Mouse (Mus musculus): ENCODE results near the gene Tgif1. TPM values are rescaled to one million over a fixed set of nuclear protein-coding genes. Genes with fewer than 3 reads are reported as not detected.
"Not testable (repeated sequence)": the region's sequence is repeated elsewhere in the genome, so short reads cannot be mapped to it uniquely, and the experiment has no call there.

Gene Tgif1
- total and polyA plus RNA-seq, 2 experiments from 2014 or later = 3.5 to 5.2 TPM

DNA sequence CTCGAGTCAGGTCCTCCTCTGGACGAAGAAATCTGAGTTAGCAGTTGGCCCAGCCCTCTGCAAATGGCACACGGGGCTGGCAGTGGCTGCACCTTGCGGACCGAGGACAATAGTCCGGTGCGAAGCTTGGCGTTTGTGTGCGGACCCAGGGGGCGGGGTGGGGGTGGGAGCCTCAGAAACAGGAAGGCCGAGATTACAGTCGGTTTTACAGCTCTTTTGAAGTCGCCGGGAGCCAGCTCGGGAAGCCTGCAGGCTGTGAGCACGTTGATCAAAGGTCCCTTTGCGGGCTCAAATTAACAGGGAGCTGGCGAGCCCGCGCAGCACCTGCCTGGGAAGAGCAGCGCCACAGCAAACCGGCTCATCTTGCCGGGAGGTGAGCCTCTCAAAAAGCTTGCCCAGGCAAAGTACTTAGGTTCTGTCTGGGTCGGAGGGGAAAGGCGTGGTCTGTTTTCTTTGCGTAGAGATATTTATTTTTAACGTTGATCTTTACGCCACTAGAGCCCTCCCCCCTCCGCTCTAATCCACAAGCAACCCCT, 18.8 kb downstream of the Tgif1 start:
- Histone ChIP-seq H3K27me3 (ENCODE audit: insufficient read depth, low read length) (no peaks in the 10 kb centered on the region), H3K27ac (ENCODE audit: low read depth, low read length) (no peak overlapping the region), H3K4me2 (ENCODE audit: low read depth) (peak overlapping the region; percentile 88), H3K4me3 (ENCODE audit: low read depth, low read length) (peak overlapping the region; percentile 46), H3K9ac (peak overlapping the region; percentile 50), H3K36me3 (ENCODE audit: insufficient read depth) (no peaks in the 10 kb centered on the region), H3K4me1 (ENCODE audit: insufficient read depth) (0 out of 2 replicates have a peak, but pooled peaks cover 6% of the 10 kb centered on the region), H3K9me3 (ENCODE audit: low read length) (no peaks in the 10 kb centered on the region)
- no peak for TF ChIP-seq CTCF (IDR thresholded peaks at IDR 0.05; ENCODE audit: low read depth)
- peak; percentile 47 for ATAC-seq
- DNase-seq = peak; percentile 33
- WGBS = 2% methylated on average over 29 of the region's 29 CpGs

DNA sequence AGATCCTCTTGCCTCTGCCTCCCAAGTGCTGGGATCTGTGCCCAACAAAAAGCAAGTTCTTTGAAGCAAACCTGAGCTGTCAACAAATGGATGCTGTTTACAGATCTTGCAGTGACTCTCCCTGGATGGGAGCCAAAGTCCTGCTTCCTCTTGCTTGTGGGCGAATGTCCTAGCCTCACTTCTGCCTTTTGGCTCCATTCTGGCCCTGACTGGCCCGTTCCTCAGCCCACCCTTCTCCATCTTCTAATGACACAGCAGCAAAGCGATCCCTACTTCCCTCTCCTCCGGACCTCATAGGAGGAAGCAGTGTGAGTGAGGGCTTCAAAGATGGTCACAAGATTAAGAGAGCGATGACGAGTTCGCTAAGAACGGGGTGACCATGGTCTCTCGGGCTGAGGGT, 20.8 kb downstream of the Tgif1 start:
- DNase-seq (no peak), ATAC-seq (no peak)
- no peak overlapping the region for H3K4me3 ChIP-seq (ENCODE audit: low read depth, low read length)

DNA sequence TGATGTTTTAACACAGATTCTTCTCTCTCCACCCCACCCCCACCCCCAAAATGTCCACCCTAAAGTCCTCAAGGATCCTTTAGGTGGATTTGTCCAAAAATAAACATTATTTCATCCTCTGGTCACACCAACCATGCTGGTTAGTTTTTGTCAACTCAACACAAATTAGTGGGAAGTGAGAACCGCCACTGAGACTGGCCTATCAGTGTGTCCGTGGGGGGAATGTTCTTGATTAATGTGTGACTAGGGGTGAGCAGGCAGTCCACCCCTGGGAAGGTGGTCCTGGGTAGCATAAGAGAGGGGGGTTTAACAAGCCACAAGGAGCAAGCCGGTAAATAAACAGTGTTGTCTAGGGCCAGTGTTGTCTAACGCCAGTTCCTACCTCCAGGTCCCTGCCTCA, 21.8 kb downstream of the Tgif1 start:
- Histone ChIP-seq H3K4me2 (ENCODE audit: low read depth) (no peak overlapping the region), H3K27me3 (ENCODE audit: insufficient read depth, low read length) (no peaks in the 10 kb centered on the region), H3K4me3 (ENCODE audit: low read depth, low read length) (no peak overlapping the region), H3K4me1 (ENCODE audit: insufficient read depth) (0 out of 2 replicates have a peak, but pooled peaks cover 6% of the 10 kb centered on the region), H3K36me3 (ENCODE audit: insufficient read depth) (no peaks in the 10 kb centered on the region), H3K9me3 (ENCODE audit: low read length) (no peaks in the 10 kb centered on the region), H3K9ac (no peak overlapping the region), H3K27ac (ENCODE audit: low read depth, low read length) (no peak overlapping the region)
- no peak for TF ChIP-seq CTCF (IDR thresholded peaks at IDR 0.05; ENCODE audit: low read depth)
- no peak for ATAC-seq
- 90% methylated on average over 4 of the region's 4 CpGs for whole genome bisulfite sequencing
- DNase-seq = no peak

More for the DNA sequence above, 20.8 kb downstream of the Tgif1 start:
- Histone ChIP-seq H3K9ac (no peak overlapping the region), H3K4me1 (ENCODE audit: insufficient read depth) (0 out of 2 replicates have a peak, but pooled peaks cover 6% of the 10 kb centered on the region), H3K27me3 (ENCODE audit: insufficient read depth, low read length) (no peaks in the 10 kb centered on the region), H3K27ac (ENCODE audit: low read depth, low read length) (no peak overlapping the region), H3K4me2 (ENCODE audit: low read depth) (no peak overlapping the region), H3K9me3 (ENCODE audit: low read length) (no peaks in the 10 kb centered on the region), H3K36me3 (ENCODE audit: insufficient read depth) (no peaks in the 10 kb centered on the region)
- TF ChIP-seq CTCF (IDR thresholded peaks at IDR 0.05; ENCODE audit: low read depth) = no peak
- WGBS = 90% methylated on average over 9 of the region's 9 CpGs

DNA sequence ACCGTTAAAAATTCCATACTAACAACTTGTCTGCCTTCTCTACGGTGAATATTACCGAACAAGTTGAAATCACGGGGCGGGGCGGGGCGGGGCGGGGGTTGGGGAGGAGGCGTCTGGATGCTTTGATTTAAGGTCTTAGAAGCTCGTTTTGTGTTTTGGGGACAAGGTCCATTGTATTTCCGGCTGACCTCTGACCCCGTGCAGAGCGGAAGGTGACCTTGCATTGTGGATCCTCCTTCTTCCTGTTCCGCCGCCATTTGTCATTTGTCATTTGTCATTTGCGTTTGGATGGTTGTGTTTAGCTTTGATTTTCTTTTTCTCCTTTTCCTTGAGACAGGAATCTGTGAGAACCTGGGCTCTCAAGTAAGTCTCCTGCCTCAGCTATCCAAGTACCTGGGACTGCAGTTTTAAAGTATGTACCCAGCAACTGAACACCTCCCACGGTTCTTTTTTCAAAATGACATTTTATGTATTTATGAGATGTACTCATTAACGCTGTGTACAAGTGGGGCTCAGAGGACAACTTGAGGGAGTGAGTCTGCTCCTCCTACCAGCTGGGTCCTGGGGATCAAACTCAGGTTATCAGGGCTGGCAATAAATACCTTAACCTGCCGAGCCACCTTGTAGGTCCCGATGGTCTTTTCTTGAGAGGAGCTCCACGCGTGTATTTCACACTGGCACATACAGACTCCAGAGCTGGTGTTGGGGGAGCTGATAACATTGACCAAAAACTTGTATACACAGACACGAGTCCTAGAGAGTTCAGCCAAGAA, 23.2 kb downstream of the Tgif1 start:
- Histone ChIP-seq H3K27me3 (ENCODE audit: insufficient read depth, low read length) (no peaks in the 10 kb centered on the region), H3K9me3 (ENCODE audit: low read length) (no peaks in the 10 kb centered on the region)
- TF ChIP-seq CTCF (IDR thresholded peaks at IDR 0.05; ENCODE audit: low read depth) = no peak

DNA sequence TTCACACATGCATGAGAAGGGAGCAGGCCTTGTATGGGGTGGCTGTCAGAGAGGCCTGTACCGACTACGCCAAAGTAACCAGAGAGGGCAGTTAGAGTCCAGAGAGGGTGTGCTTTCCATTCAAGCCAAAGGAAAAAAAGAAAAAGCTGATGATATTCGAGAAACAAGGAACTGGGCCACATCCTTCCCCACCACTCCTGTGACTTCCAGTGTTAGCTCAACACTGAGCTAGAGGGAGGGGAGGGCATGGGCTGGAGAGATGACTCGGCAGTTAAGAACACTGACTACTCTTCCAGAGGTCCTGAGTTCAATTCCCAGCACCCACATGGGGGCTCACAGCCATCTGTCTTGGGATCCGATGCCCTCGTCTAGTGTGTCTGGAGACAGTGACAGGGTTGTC, 24.1 kb downstream of the Tgif1 start:
- Histone ChIP-seq H3K27ac (ENCODE audit: low read depth, low read length) (no peak overlapping the region), H3K27me3 (ENCODE audit: insufficient read depth, low read length) (no peaks in the 10 kb centered on the region), H3K36me3 (ENCODE audit: insufficient read depth) (no peaks in the 10 kb centered on the region), H3K4me1 (ENCODE audit: insufficient read depth) (no peaks in the 10 kb centered on the region), H3K9me3 (ENCODE audit: low read length) (no peaks in the 10 kb centered on the region), H3K4me3 (ENCODE audit: low read depth, low read length) (no peak overlapping the region), H3K4me2 (ENCODE audit: low read depth) (no peak overlapping the region), H3K9ac (no peak overlapping the region)
- no peak for TF ChIP-seq CTCF (IDR thresholded peaks at IDR 0.05; ENCODE audit: low read depth)
- ATAC-seq = no peak
- no peak for DNase-seq
- 93% methylated on average over 6 of the region's 6 CpGs for WGBS

More for the DNA sequence above, 23.2 kb downstream of the Tgif1 start:
- H3K27ac ChIP-seq (ENCODE audit: low read depth, low read length) = no peak overlapping the region
- H3K4me3 ChIP-seq (ENCODE audit: low read depth, low read length) = no peak overlapping the region
- 0 out of 2 replicates have a peak, but pooled peaks cover 5% of the 10 kb centered on the region for H3K4me1 ChIP-seq (ENCODE audit: insufficient read depth)
- H3K4me2 ChIP-seq (ENCODE audit: low read depth) = no peak overlapping the region
- DNase-seq = no peak
- no peak overlapping the region for H3K9ac ChIP-seq
- WGBS = 88% methylated on average over 23 of the region's 23 CpGs
- no peak for ATAC-seq
- no peaks in the 10 kb centered on the region for H3K36me3 ChIP-seq (ENCODE audit: insufficient read depth)

DNA sequence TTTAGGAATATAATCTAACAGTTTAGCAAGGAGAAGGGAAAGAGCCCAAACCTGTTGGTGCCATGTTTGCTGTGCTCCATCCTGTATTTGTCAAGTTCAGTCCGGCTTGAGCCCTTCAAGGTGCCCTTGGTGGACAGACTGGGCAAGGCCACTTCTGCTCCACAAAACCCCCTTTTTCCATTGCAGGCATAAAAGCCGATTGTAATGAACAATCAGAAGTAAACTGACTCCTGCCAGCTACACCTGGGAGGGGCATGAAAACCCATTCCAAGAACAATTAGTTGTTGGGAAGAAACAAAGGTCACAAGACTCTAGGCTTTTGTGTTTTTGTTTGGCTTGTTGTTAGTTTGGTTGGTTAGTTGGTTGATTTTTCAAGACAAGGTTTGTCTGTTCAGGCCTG, 24.8 kb downstream of the Tgif1 start:
- ATAC-seq (no peak), DNase-seq (no peak)
- Histone ChIP-seq H3K4me2 (ENCODE audit: low read depth) (no peak overlapping the region), H3K27me3 (ENCODE audit: insufficient read depth, low read length) (no peaks in the 10 kb centered on the region), H3K4me1 (ENCODE audit: insufficient read depth) (no peaks in the 10 kb centered on the region), H3K9me3 (ENCODE audit: low read length) (no peaks in the 10 kb centered on the region), H3K36me3 (ENCODE audit: insufficient read depth) (no peaks in the 10 kb centered on the region), H3K27ac (ENCODE audit: low read depth, low read length) (no peak overlapping the region), H3K4me3 (ENCODE audit: low read depth, low read length) (no peak overlapping the region), H3K9ac (no peak overlapping the region)
- no peak for TF ChIP-seq CTCF (IDR thresholded peaks at IDR 0.05; ENCODE audit: low read depth)
- WGBS = 81% methylated on average over 2 of the region's 2 CpGs

DNA sequence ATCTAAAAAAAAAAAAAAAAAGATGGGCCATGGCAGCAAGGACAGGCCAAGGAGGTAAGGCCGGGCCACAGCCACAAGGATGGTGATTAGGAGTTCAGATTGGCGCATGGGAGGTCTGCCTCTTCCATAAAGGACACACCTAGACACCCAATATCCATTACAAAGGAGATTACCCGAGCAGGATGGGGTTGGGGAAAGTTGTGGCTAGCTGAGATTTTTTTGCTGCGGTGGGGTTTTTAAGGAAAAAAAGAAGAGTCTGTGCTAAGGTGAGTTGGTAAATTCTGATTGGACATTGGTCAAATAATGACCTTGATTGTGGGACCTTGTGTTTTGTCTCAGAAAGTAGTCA, 25.2 kb downstream of the Tgif1 start:
- Histone ChIP-seq H3K4me1 (ENCODE audit: insufficient read depth) (no peaks in the 10 kb centered on the region), H3K4me3 (ENCODE audit: low read depth, low read length) (no peak overlapping the region), H3K27ac (ENCODE audit: low read depth, low read length) (no peak overlapping the region), H3K36me3 (ENCODE audit: insufficient read depth) (0 out of 2 replicates have a peak, but pooled peaks cover 3% of the 10 kb centered on the region), H3K27me3 (ENCODE audit: insufficient read depth, low read length) (no peaks in the 10 kb centered on the region), H3K9me3 (ENCODE audit: low read length) (no peaks in the 10 kb centered on the region), H3K9ac (no peak overlapping the region), H3K4me2 (ENCODE audit: low read depth) (no peak overlapping the region)
- DNase-seq (no peak), ATAC-seq (no peak)
- TF ChIP-seq CTCF (IDR thresholded peaks at IDR 0.05; ENCODE audit: low read depth) = no peak
- 82% methylated on average over 4 of the region's 4 CpGs for WGBS

DNA sequence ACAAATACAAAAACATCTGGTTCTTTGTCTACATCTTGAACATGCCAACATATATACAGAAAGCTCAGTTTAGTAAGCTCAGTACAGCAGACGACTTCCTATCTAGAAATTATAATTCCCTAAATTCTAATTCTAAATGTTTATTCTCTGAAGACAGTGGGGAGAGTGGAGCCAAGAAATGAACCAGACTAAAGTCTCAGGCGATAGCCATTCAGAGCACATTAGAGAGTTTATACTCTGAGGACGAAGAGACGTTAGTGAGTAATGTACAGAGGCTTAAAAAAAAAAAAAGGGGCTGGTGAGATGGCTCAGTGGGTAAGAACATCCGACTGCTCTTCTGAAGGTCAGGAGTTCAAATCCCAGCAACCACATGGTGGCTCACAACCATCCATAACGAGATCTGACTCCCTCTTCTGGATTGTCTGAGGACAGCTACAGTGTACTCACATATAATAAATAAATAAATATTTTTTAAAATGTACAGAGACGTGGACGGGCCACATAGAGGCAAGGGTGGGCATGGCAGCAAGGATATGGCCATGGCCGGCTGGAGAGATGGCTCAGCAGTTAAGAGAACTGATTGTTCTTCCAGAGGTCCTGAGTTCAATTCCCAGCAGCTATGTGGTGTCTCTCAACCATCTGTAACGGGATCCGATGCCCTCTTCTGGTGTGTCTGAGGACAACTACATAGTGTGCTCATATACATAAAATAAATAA, 25.7 kb downstream of the Tgif1 start:
- H3K4me3 ChIP-seq (ENCODE audit: low read depth, low read length); H3K9me3 ChIP-seq (ENCODE audit: low read length); H3K36me3 ChIP-seq (ENCODE audit: insufficient read depth); H3K4me2 ChIP-seq (ENCODE audit: low read depth); DNase-seq; ATAC-seq; H3K27me3 ChIP-seq (ENCODE audit: insufficient read depth, low read length); H3K9ac ChIP-seq; H3K27ac ChIP-seq (ENCODE audit: low read depth, low read length); H3K4me1 ChIP-seq (ENCODE audit: insufficient read depth): not testable (repeated sequence)
- WGBS = 86% methylated on average over 11 of the region's 11 CpGs
